8 mouse cellular contexts compared by ENCODE assay signal in genomic region chr9:78175277-78176200, GRCm38 (mm10). TPM values are rescaled to one million over a fixed set of nuclear protein-coding genes. Genes with fewer than 3 reads are reported as not detected.
DNase-seq lines count a peak whose midpoint lies in the region; ATAC-seq lines count a peak whose summit lies in the region.

No protein-coding gene starts in this region.

- H3K4me3 ChIP-seq in hindbrain, embryonic 12.5 days = peak overlapping the region; percentile 63

- H3K27me3 ChIP-seq in hindbrain, embryonic 12.5 days = no peaks in the 10 kb centered on the region

- H3K4me1 ChIP-seq in hindbrain, embryonic 12.5 days = 0 out of 2 replicates have a peak, but pooled peaks cover 3% of the 10 kb centered on the region

- no peaks in the 10 kb centered on the region for H3K36me3 ChIP-seq in hindbrain, embryonic 12.5 days

- H3K27ac ChIP-seq in hindbrain, embryonic 12.5 days = peak overlapping the region; percentile 98

- no peaks in the 10 kb centered on the region for H3K9me3 ChIP-seq in hindbrain, embryonic 12.5 days (replicated peaks)

- H3K9ac ChIP-seq in hindbrain, embryonic 12.5 days = peak overlapping the region; percentile 74

- peak; percentile 99 for DNase-seq in Muller cell, postnatal 12 days (ENCODE audit: inconsistent ontology term)
- DNase-seq in cerebellum, postnatal 10 days = peak; percentile 99 to 100
- peak; percentile 89 to 94 for DNase-seq in frontal cortex, postnatal 10 days (ENCODE audit: low spot score in 2 of 2)
- peak; percentile 96 for DNase-seq in layer of hippocampus, postnatal 14 days (ENCODE audit: low spot score in 2 of 2)
- peak; percentile 98 for DNase-seq in lung, postnatal 14 days
- peak; percentile 93 for DNase-seq in retina, adult 2 months (ENCODE audit: low read depth, low spot score)
- DNase-seq in thymus, postnatal 36 days = peak; percentile 93 to 94

- peak overlapping the region; percentile 53 for H3K4me2 ChIP-seq in hindbrain, embryonic 12.5 days (replicated peaks)

- ATAC-seq in hindbrain, embryonic 12.5 days (ENCODE audit: low FRiP score) = peak; percentile 99

- WGBS in hindbrain, embryonic 12.5 days = under 1% methylated on average over 49 of the region's 58 CpGs

RNA-seq across cellular contexts. Expression of gene Gsta4, which starts 7.0 kb away (rescaled TPM):
- polyA plus RNA-seq in hindbrain, embryonic 12.5 days (2016; fragmentation: Nextera tagmentation; extraction: Ambion mirVana) = 51.5 and 53.6 TPM in 2 replicates
- total RNA-seq in layer of hippocampus, postnatal 14 days (2021) = 10 to 100 TPM; 41.1 to 51.5 TPM

RNA-seq across cellular contexts. Expression of gene Gsta1, which starts 54.9 kb away (rescaled TPM):
- polyA plus RNA-seq in hindbrain, embryonic 12.5 days (2016; fragmentation: Nextera tagmentation; extraction: Ambion mirVana) = not detected in 2 replicates
- total RNA-seq in layer of hippocampus, postnatal 14 days (2021) = not detected

Comparison
In these comparisons a context has a peak if more than half of its experiments do, and no peak if none do; other contexts are left out.
1. Peak in every context shown above with its lines: DNase-seq, ATAC-seq, H3K4me3 ChIP-seq and H3K27ac ChIP-seq.